Mouse (Mus musculus) forebrain, postnatal 0 days (tissue): ENCODE measurements around the gene Cabp2. TPM values are rescaled to one million over a fixed set of nuclear protein-coding genes. Genes with fewer than 3 reads are reported as not detected.

Experiments
- ATAC-seq: fragments of 200-750 bp; cut with Nextera tagmentation; 2 replicates; pipeline ENCODE4 v1.8.0; 2017; ENCODE audit warnings: mild to moderate bottlenecking, moderate library complexity
- DNase-seq: peaks from one replicate; pipeline ENCODE4 v3.0.0-alpha.2; 2015
- H3K27ac ChIP-seq: fragments of 300-500 bp; sonication (generic); 2 replicates; pipeline ENCODE4 v1.5.1; 2014; ENCODE audit warnings: low read depth, mild to moderate bottlenecking, antibody characterized with exemption, low read length, moderate library complexity, mixed read lengths
- H3K27me3 ChIP-seq: fragments of 300-500 bp; sonication (generic); 2 replicates; pipeline ENCODE4 v1.6.1; 2014; ENCODE audit warnings: mild to moderate bottlenecking, low read length, mixed read lengths; ENCODE audit not compliant: insufficient read depth
- H3K36me3 ChIP-seq: fragments of 300-500 bp; sonication (generic); 2 replicates; pipeline ENCODE4 v1.6.1; 2014; ENCODE audit warnings: mild to moderate bottlenecking, moderate library complexity; ENCODE audit not compliant: insufficient read depth
- H3K4me1 ChIP-seq: fragments of 300-500 bp; sonication (generic); 2 replicates; pipeline ENCODE4 v1.6.1; 2014; ENCODE audit warnings: antibody characterized with exemption; ENCODE audit not compliant: insufficient read depth
- H3K4me2 ChIP-seq: fragments of 300-500 bp; sonication (generic); 2 replicates; pipeline ENCODE4 v1.6.1; 2014; ENCODE audit warnings: low read depth, mild to moderate bottlenecking, moderate library complexity
- H3K4me3 ChIP-seq: fragments of 300-500 bp; sonication (generic); 2 replicates; pipeline ENCODE4 v1.5.1; 2014; ENCODE audit warnings: low read depth, low read length, mixed read lengths
- H3K9ac ChIP-seq: fragments of 300-500 bp; sonication (generic); 2 replicates; pipeline ENCODE4 v1.6.1; 2014; ENCODE audit warnings: mild to moderate bottlenecking
- H3K9me3 ChIP-seq: fragments of 300-500 bp; sonication (generic); 2 replicates; pipeline ENCODE4 v1.6.1; 2016; ENCODE audit warnings: low read length
- CTCF ChIP-seq: sonication (generic); IDR thresholded peaks from 2 replicates; pipeline ENCODE4 v1.5.1; 2016; ENCODE audit warnings: antibody characterized with exemption, control low read depth, low read depth
- WGBS: fragments of 180-500 bp; shearing (Covaris S2); extraction: QIAGEN DNeasy Blood & Tissue Kit; methylation state at CpG from one replicate; pipeline ENCODE4 v1.1.7; 2014; 5-methylcytosine and 5-hydroxymethylcytosine counted together
- polyA plus RNA-seq: library from polyadenylated mRNA; unstranded; fragments of >200 nt; fragmentation: Nextera tagmentation; extraction: Ambion mirVana; gene quantifications from 2 replicates; pipeline ENCODE4 v1.2.1, GENCODE M21; 2015
- total RNA-seq: library from RNA; depleted of rRNA; stranded (reverse); fragments of >200 nt; gene quantifications from 2 replicates; pipeline ENCODE4 v1.2.3, GENCODE M21; 2014

Gene Cabp2
- total and polyA plus RNA-seq, 2 experiments from 2014 or later, result not detected

- Histone ChIP-seq H3K36me3 (no peaks in the 10 kb centered on the region), H3K27me3 (no peaks in the 10 kb centered on the region)
- peak; percentile 72 for TF ChIP-seq CTCF
These were observed 29.4 kb upstream of the Cabp2 start for GRCm38 (mm10) chr19:4051741-4052515.

GRCm38 (mm10) chr19:4052516-4053030 lies 28.8 kb upstream of the Cabp2 start:
- no peak for TF ChIP-seq CTCF
- H3K4me3 ChIP-seq, result no peak overlapping the region

More at GRCm38 (mm10) chr19:4051741-4052515, 29.4 kb upstream of the Cabp2 start:
- no peak for ATAC-seq
- H3K27ac ChIP-seq, result no peak overlapping the region
- no peaks in the 10 kb centered on the region for H3K4me1 ChIP-seq
- H3K4me2 ChIP-seq, result no peak overlapping the region
- DNase-seq, result peak; percentile 31
- no peak overlapping the region for H3K4me3 ChIP-seq
- WGBS, result 53% methylated on average over 10 of the region's 10 CpGs
- no peak overlapping the region for H3K9ac ChIP-seq
- H3K9me3 ChIP-seq, result no peaks in the 10 kb centered on the region

GRCm38 (mm10) chr19:4054613-4055012 lies 26.8 kb upstream of the Cabp2 start:
- no peak for TF ChIP-seq CTCF
- Histone ChIP-seq H3K4me3 (no peak overlapping the region), H3K27ac (no peak overlapping the region), H3K9ac (no peak overlapping the region), H3K4me1 (no peaks in the 10 kb centered on the region), H3K27me3 (no peaks in the 10 kb centered on the region), H3K9me3 (no peaks in the 10 kb centered on the region), H3K4me2 (no peak overlapping the region), H3K36me3 (no peaks in the 10 kb centered on the region)
- DNase-seq (no peak), ATAC-seq (no peak)
- WGBS, result 86% methylated on average over 5 of the region's 5 CpGs

More at GRCm38 (mm10) chr19:4052516-4053030, 28.8 kb upstream of the Cabp2 start:
- DNase-seq, result no peak
- no peak overlapping the region for H3K9ac ChIP-seq
- H3K36me3 ChIP-seq, result no peaks in the 10 kb centered on the region
- no peaks in the 10 kb centered on the region for H3K4me1 ChIP-seq
- H3K9me3 ChIP-seq, result no peaks in the 10 kb centered on the region
- H3K27ac ChIP-seq, result no peak overlapping the region
- no peak for ATAC-seq
- H3K4me2 ChIP-seq, result no peak overlapping the region
- 85% methylated on average over 5 of the region's 5 CpGs for WGBS
- no peaks in the 10 kb centered on the region for H3K27me3 ChIP-seq

GRCm38 (mm10) chr19:4055216-4055946 lies 26.0 kb upstream of the Cabp2 start:
- no peak overlapping the region for H3K4me2 ChIP-seq
- no peak for ATAC-seq
- H3K27ac ChIP-seq, result no peak overlapping the region
- H3K36me3 ChIP-seq, result no peaks in the 10 kb centered on the region
- 69% methylated on average over 8 of the region's 8 CpGs for WGBS
- no peaks in the 10 kb centered on the region for H3K4me1 ChIP-seq
- no peak for DNase-seq
- H3K9me3 ChIP-seq, result no peaks in the 10 kb centered on the region
- TF ChIP-seq CTCF, result no peak
- H3K27me3 ChIP-seq, result no peaks in the 10 kb centered on the region
- H3K9ac ChIP-seq, result no peak overlapping the region
- no peak overlapping the region for H3K4me3 ChIP-seq

GRCm38 (mm10) chr19:4055947-4056693 lies 25.3 kb upstream of the Cabp2 start:
- DNase-seq, result no peak
- Histone ChIP-seq H3K4me2 (no peak overlapping the region), H3K9ac (no peak overlapping the region), H3K4me1 (no peaks in the 10 kb centered on the region), H3K9me3 (no peaks in the 10 kb centered on the region), H3K4me3 (no peak overlapping the region), H3K27ac (no peak overlapping the region), H3K27me3 (no peaks in the 10 kb centered on the region), H3K36me3 (no peaks in the 10 kb centered on the region)
- 64% methylated on average over 15 of the region's 15 CpGs for WGBS
- TF ChIP-seq CTCF, result no peak
- no peak for ATAC-seq

GRCm38 (mm10) chr19:4056727-4057126 lies 24.7 kb upstream of the Cabp2 start:
- Histone ChIP-seq H3K4me2 (no peak overlapping the region), H3K27ac (no peak overlapping the region), H3K4me3 (no peak overlapping the region), H3K9me3 (no peaks in the 10 kb centered on the region), H3K4me1 (no peaks in the 10 kb centered on the region), H3K9ac (no peak overlapping the region), H3K36me3 (no peaks in the 10 kb centered on the region), H3K27me3 (no peaks in the 10 kb centered on the region)
- no peak for TF ChIP-seq CTCF
- WGBS, result 39% methylated on average over 4 of the region's 4 CpGs
- ATAC-seq, result no peak
- DNase-seq, result no peak

- no peak for ATAC-seq
- no peaks in the 10 kb centered on the region for H3K4me1 ChIP-seq
- TF ChIP-seq CTCF, result no peak
- H3K4me2 ChIP-seq, result no peak overlapping the region
- no peaks in the 10 kb centered on the region for H3K9me3 ChIP-seq
- H3K9ac ChIP-seq, result no peak overlapping the region
- H3K27me3 ChIP-seq, result no peaks in the 10 kb centered on the region
- no peak overlapping the region for H3K27ac ChIP-seq
- H3K36me3 ChIP-seq, result no peaks in the 10 kb centered on the region
- DNase-seq, result no peak
- 85% methylated on average over 13 of the region's 13 CpGs for WGBS
- no peak overlapping the region for H3K4me3 ChIP-seq
These were observed 24.0 kb upstream of the Cabp2 start for GRCm38 (mm10) chr19:4057389-4057788.
